Mouse (Mus musculus) c-Kit-positive CD71-positive TER-119-negative erythroid progenitor cells, embryonic 14.5 days (primary cell): ENCODE measurements at regions not wholly inside any gene's neighbourhood (a gene's known extent, or its start where the extent isn't known, plus 50 kb on each side); places are given as distances from the start of the nearest gene placed in this dataset.

ENCODE experiments used
- DNase-seq: peaks from one replicate; pipeline ENCODE4 v3.0.0-alpha.2; 2013; ENCODE audit warnings: low read depth

GRCm38 (mm10) chr3:52600581-52600980, 332.4 kb downstream of the Foxo1 start:
- DNase-seq, result no peak

- no peak for DNase-seq
Measured at GRCm38 (mm10) chr3:52600146-52600545, 332.0 kb downstream of the Foxo1 start.

GRCm38 (mm10) chr3:52586418-52586817, 318.3 kb downstream of the Foxo1 start:
- DNase-seq, result no peak

GRCm38 (mm10) chr3:52579917-52580316, 311.8 kb downstream of the Foxo1 start:
- no peak for DNase-seq

GRCm38 (mm10) chr3:52579096-52579495, 311.0 kb downstream of the Foxo1 start:
- no peak for DNase-seq

- DNase-seq, result no peak
Measured at GRCm38 (mm10) chr3:52576703-52577244, 308.6 kb downstream of the Foxo1 start.

GRCm38 (mm10) chr3:52575237-52575798, 307.2 kb downstream of the Foxo1 start:
- no peak for DNase-seq

GRCm38 (mm10) chr3:52574341-52574740, 306.2 kb downstream of the Foxo1 start:
- DNase-seq, result no peak

GRCm38 (mm10) chr3:52573806-52574205, 305.7 kb downstream of the Foxo1 start:
- DNase-seq, result no peak

GRCm38 (mm10) chr3:52572514-52573485, 304.7 kb downstream of the Foxo1 start:
- DNase-seq, result no peak

- DNase-seq, result no peak
Measured at GRCm38 (mm10) chr3:52567606-52568372, 299.7 kb downstream of the Foxo1 start.

- no peak for DNase-seq
Measured at GRCm38 (mm10) chr3:52563595-52563994, 295.5 kb downstream of the Foxo1 start.

GRCm38 (mm10) chr3:52562816-52563215, 294.7 kb downstream of the Foxo1 start:
- DNase-seq, result no peak

- no peak for DNase-seq
Measured at GRCm38 (mm10) chr3:52559481-52559880, 291.3 kb downstream of the Foxo1 start.

- DNase-seq, result no peak
Measured at GRCm38 (mm10) chr3:52558765-52559164, 290.6 kb downstream of the Foxo1 start.

- no peak for DNase-seq
Measured at GRCm38 (mm10) chr3:52557296-52557695, 289.2 kb downstream of the Foxo1 start.

GRCm38 (mm10) chr3:52555038-52555437, 286.9 kb downstream of the Foxo1 start:
- DNase-seq, result no peak

GRCm38 (mm10) chr3:52554490-52554889, 286.4 kb downstream of the Foxo1 start:
- no peak for DNase-seq

- no peak for DNase-seq
Measured at GRCm38 (mm10) chr3:52548201-52548893, 280.2 kb downstream of the Foxo1 start.

GRCm38 (mm10) chr3:52546035-52546434, 277.9 kb downstream of the Foxo1 start:
- DNase-seq, result no peak

- no peak for DNase-seq
Measured at GRCm38 (mm10) chr3:52543006-52543405, 274.9 kb downstream of the Foxo1 start.
